Mouse (Mus musculus): ENCODE results near the gene Adcy1. TPM values are rescaled to one million over a fixed set of nuclear protein-coding genes. Genes with fewer than 3 reads are reported as not detected.
A peak's percentile ranks its signal among the peaks of the same experiment; 100 is the strongest.

Adcy1 gene
- polyA plus RNA-seq, 1 experiment from 2014 or later: 11.1 TPM

DNA sequence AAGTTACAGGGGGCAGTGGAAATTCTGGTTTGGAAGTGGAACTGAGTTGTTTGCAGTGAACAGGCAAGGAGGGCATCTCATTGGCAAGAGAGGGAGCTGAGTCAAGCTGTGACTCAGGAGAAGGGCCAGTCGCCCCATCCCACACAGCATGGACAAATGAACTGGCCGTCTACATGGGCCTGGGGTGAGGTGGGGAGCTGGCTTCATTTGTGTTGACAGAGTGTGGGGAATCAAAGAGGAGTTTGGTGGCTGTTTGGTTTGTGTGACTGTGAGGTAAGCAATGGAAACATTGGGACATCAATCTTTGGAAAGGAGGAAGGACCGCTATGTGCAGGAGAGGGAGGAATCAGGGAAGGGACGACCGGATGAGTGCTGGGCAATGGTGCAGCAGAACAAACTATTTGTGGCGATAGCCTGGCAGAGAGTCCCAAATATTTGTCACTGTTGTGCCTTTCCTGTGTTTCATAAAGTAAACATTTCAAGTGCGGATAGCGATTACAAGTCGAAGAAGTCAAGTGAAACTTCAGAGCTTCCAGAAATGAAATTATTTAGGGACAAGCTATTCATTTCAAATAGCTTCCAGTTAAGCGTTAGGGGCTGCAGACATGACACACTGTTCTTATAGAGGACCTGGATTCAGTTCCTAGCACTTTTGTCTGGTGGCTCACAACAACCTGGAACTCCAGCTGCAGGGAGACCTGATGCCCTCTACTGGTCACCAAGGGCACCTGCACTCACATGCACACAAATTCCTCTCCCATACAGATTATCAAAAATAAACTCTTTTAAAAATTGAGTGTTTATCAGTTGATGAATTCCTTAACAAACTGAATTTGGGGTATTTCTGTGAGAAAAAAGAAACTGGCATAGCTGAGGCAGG lies 131.4 kb downstream of the Adcy1 start:
- 96% methylated on average over 10 of the region's 10 CpGs for WGBS
- H3K4me1 ChIP-seq (replicated peaks; ENCODE audit: control insufficient read depth, insufficient read depth, low read length): no peaks in the 10 kb centered on the region
- ATAC-seq: no peak
- no peaks in the 10 kb centered on the region for H3K27me3 ChIP-seq (replicated peaks; ENCODE audit: control insufficient read depth, insufficient read depth, low read length)
- H3K27ac ChIP-seq (ENCODE audit: low read length): no peak overlapping the region
- H3K4me2 ChIP-seq (ENCODE audit: low read length): no peak overlapping the region
- H3K36me3 ChIP-seq (ENCODE audit: control insufficient read depth, insufficient read depth): no peaks in the 10 kb centered on the region
- H3K9me3 ChIP-seq (ENCODE audit: control insufficient read depth, low read length): no peaks in the 10 kb centered on the region
- no peak overlapping the region for H3K9ac ChIP-seq (replicated peaks; ENCODE audit: low read depth, low read length)
- H3K4me3 ChIP-seq (replicated peaks; ENCODE audit: low read length): no peak overlapping the region

DNA sequence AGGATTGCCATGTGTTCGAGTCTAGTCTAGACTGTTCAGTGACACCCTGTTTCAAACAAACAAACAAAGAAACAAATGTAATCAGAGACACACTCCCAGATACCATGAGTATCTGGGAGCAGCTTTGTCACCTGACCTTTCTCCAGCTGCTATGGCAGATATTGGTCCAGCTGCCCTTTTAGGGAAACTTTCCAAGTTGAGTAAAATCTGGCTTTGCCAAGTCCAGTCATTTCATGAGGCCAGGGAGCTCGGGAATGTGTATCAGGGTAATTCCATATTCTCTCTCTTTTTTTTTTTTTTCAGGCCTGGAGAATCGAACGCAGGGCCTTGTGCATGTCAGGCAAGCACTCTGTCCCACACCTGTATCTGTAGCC lies 132.0 kb downstream of the Adcy1 start:
- WGBS: 84% methylated on average over 4 of the region's 4 CpGs
- Histone ChIP-seq H3K27me3 (replicated peaks; ENCODE audit: control insufficient read depth, insufficient read depth, low read length) (no peaks in the 10 kb centered on the region), H3K9me3 (ENCODE audit: control insufficient read depth, low read length) (no peaks in the 10 kb centered on the region), H3K4me2 (ENCODE audit: low read length) (no peak overlapping the region), H3K4me1 (replicated peaks; ENCODE audit: control insufficient read depth, insufficient read depth, low read length) (no peaks in the 10 kb centered on the region), H3K9ac (replicated peaks; ENCODE audit: low read depth, low read length) (no peak overlapping the region), H3K27ac (ENCODE audit: low read length) (no peak overlapping the region), H3K4me3 (replicated peaks; ENCODE audit: low read length) (no peak overlapping the region), H3K36me3 (ENCODE audit: control insufficient read depth, insufficient read depth) (no peaks in the 10 kb centered on the region)
- ATAC-seq: no peak

DNA sequence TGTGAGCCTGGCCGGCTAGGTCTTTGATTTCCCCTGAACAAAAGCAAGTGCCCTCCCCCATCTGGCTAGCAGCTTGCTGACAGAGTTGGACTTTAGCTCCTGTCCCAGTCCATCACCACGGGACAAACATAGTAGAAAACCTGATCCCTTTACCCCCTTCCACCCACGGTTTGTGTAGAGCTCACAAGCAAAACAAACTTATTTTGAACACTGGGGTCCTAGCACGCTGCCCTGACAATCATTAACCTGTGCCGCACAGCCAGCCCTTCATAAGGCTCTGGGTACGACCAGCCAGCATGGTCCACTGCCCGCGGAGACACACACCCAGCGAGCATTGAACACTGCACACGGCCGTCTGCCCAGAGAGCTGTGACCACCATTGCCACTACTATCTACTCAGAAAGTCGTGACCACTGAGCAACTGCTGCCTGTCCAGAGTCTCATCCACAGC lies 134.2 kb downstream of the Adcy1 start, which contains the start of gene Igfbp1:
TSS of gene Igfbp1 (plus strand) at position 292 of the 451 bp plus-strand sequence.
- 24% methylated on average over 12 of the region's 12 CpGs for WGBS
- Histone ChIP-seq H3K4me1 (replicated peaks; ENCODE audit: control insufficient read depth, insufficient read depth, low read length) (no peaks in the 10 kb centered on the region), H3K4me3 (replicated peaks; ENCODE audit: low read length) (no peak within 1 kb of the TSS), H3K4me2 (ENCODE audit: low read length) (no peak within 1 kb of the TSS), H3K27me3 (replicated peaks; ENCODE audit: control insufficient read depth, insufficient read depth, low read length) (no peaks in the 10 kb centered on the region), H3K36me3 (ENCODE audit: control insufficient read depth, insufficient read depth) (no peaks in the 10 kb centered on the region), H3K27ac (ENCODE audit: low read length) (no peak within 1 kb of the TSS), H3K9ac (replicated peaks; ENCODE audit: low read depth, low read length) (no peak within 1 kb of the TSS), H3K9me3 (ENCODE audit: control insufficient read depth, low read length) (no peaks in the 10 kb centered on the region)
- no peak for ATAC-seq

DNA sequence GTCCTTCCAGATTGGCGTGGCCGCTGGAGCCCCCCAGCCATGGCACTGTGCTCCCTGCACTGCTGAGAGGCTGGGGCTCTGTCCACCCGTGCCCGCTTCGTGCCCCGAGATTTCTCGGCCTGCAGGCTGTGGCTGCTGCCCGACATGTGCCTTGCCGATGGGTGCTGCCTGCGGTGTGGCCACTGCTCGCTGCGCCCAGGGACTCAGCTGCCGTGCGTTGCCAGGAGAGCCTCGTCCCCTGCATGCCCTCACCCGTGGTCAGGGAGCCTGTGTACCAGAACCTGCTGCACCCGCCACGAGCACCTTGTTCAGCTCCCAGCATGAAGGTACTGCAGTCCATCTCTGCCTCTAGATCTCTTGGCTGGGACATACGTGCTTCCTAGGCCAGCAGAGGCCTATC lies 134.7 kb downstream of the Adcy1 start:
- H3K9me3 ChIP-seq (ENCODE audit: control insufficient read depth, low read length): no peaks in the 10 kb centered on the region
- ATAC-seq: no peak

DNA sequence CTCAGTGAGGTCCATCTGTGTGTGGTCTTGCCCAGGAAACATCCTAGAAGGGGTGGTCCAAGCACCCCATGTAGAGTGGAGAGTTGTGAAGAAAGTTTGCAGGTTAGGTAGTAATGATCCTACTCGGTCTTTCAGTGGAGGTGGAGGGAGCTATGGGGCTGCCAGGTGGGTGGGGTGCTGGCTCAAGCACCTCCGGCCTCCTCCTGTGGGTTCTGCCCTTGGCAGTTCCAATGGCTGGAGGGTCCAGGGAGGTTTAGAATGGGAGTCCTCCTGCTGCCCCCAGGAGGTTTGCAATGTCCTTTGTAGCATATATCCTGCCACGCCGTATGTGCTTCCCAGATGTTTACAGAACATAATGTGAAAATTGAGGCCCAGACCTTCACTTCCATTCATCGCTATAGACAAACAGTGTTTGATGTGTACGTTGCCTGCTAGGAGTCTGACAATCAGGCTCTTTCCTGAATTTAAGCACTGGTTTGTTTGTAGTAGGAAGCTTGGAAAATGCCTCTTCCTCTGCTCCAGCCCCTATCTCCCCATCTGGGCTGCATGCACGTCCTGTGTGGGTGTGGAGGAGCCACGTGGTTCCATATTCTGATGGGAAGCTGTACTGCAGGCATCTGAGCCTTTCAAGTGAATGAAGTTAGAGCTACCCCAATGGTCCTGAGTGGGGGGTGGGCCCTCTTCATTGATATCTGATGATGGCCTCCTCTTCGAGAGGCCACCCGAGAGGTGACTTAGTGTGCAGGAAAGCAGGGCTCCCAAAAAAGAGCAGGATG lies 135.4 kb downstream of the Adcy1 start:
- WGBS: 86% methylated on average over 10 of the region's 10 CpGs
- H3K4me3 ChIP-seq (replicated peaks; ENCODE audit: low read length): no peak overlapping the region
- no peak overlapping the region for H3K4me2 ChIP-seq (ENCODE audit: low read length)
- H3K27ac ChIP-seq (ENCODE audit: low read length): no peak overlapping the region
- no peaks in the 10 kb centered on the region for H3K9me3 ChIP-seq (ENCODE audit: control insufficient read depth, low read length)
- no peaks in the 10 kb centered on the region for H3K4me1 ChIP-seq (replicated peaks; ENCODE audit: control insufficient read depth, insufficient read depth, low read length)
- H3K36me3 ChIP-seq (ENCODE audit: control insufficient read depth, insufficient read depth): no peaks in the 10 kb centered on the region
- no peak for ATAC-seq
- H3K9ac ChIP-seq (replicated peaks; ENCODE audit: low read depth, low read length): no peak overlapping the region
- H3K27me3 ChIP-seq (replicated peaks; ENCODE audit: control insufficient read depth, insufficient read depth, low read length): no peaks in the 10 kb centered on the region

More for the DNA sequence above, 134.7 kb downstream of the Adcy1 start:
- no peak overlapping the region for H3K27ac ChIP-seq (ENCODE audit: low read length)
- H3K4me2 ChIP-seq (ENCODE audit: low read length): no peak overlapping the region
- no peaks in the 10 kb centered on the region for H3K36me3 ChIP-seq (ENCODE audit: control insufficient read depth, insufficient read depth)
- no peaks in the 10 kb centered on the region for H3K4me1 ChIP-seq (replicated peaks; ENCODE audit: control insufficient read depth, insufficient read depth, low read length)
- 90% methylated on average over 19 of the region's 19 CpGs for WGBS
- no peak overlapping the region for H3K4me3 ChIP-seq (replicated peaks; ENCODE audit: low read length)
- no peaks in the 10 kb centered on the region for H3K27me3 ChIP-seq (replicated peaks; ENCODE audit: control insufficient read depth, insufficient read depth, low read length)
- no peak overlapping the region for H3K9ac ChIP-seq (replicated peaks; ENCODE audit: low read depth, low read length)

DNA sequence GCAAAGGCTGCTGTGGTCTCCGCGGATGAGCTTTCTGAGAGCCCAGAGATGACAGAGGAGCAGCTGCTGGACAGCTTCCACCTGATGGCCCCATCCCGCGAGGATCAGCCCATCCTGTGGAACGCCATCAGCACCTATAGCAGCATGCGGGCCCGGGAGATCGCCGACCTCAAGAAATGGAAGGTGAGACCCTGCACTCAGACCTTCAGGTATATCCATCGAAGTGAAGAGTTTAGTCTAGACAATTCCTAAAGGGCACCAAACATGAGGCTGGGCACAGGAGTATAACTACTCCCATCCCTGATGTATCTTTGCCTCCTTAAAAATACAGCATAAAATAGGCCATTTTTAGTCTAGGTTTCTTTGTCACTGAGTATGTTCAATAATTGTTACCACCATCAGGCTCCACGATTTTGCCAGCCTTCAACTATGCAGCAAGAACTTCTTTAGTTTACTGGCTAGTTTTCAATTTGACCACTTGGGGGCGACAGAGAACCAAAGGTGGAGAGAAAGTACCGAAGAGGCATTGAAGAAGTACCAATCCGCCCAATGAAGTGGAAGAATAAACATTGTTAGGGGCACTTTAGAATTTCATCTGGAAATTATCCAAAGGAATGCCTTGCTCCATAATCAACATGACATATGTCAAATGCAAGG lies 136.6 kb downstream of the Adcy1 start:
- Histone ChIP-seq H3K4me2 (ENCODE audit: low read length) (no peak overlapping the region), H3K9ac (replicated peaks; ENCODE audit: low read depth, low read length) (no peak overlapping the region), H3K4me3 (replicated peaks; ENCODE audit: low read length) (no peak overlapping the region), H3K27me3 (replicated peaks; ENCODE audit: control insufficient read depth, insufficient read depth, low read length) (no peaks in the 10 kb centered on the region), H3K36me3 (ENCODE audit: control insufficient read depth, insufficient read depth) (no peaks in the 10 kb centered on the region), H3K4me1 (replicated peaks; ENCODE audit: control insufficient read depth, insufficient read depth, low read length) (no peaks in the 10 kb centered on the region), H3K27ac (ENCODE audit: low read length) (no peak overlapping the region), H3K9me3 (ENCODE audit: control insufficient read depth, low read length) (no peaks in the 10 kb centered on the region)
- ATAC-seq: 0 out of 2 replicates have a peak, but pooled peaks have one; percentile 18
- 54% methylated on average over 14 of the region's 14 CpGs for WGBS

DNA sequence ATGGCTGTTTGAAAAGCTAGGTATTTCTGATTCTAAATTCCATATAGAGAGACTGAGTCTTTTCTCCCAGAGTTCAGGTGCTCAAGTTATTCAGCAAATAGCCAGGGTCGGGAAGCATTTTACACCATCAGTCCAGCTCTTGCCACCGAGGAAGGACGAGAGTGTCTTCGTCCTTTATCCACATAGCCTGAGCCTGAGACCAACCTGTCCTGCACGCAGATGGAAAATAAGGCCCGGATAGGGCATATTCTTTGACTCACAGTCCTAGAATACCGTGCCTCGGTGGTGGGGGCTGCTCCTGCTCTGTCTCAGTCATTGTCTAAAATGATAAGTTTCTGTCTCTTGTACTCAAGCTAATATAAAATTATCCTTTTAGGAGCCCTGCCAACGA lies 137.1 kb downstream of the Adcy1 start:
- no peaks in the 10 kb centered on the region for H3K4me1 ChIP-seq (replicated peaks; ENCODE audit: control insufficient read depth, insufficient read depth, low read length)
- no peak overlapping the region for H3K4me3 ChIP-seq (replicated peaks; ENCODE audit: low read length)
- no peak overlapping the region for H3K27ac ChIP-seq (ENCODE audit: low read length)
- H3K27me3 ChIP-seq (replicated peaks; ENCODE audit: control insufficient read depth, insufficient read depth, low read length): no peaks in the 10 kb centered on the region
- no peak overlapping the region for H3K4me2 ChIP-seq (ENCODE audit: low read length)
- no peak overlapping the region for H3K9ac ChIP-seq (replicated peaks; ENCODE audit: low read depth, low read length)
- WGBS: 85% methylated on average over 9 of the region's 9 CpGs
- ATAC-seq: no peak
- H3K36me3 ChIP-seq (ENCODE audit: control insufficient read depth, insufficient read depth): no peaks in the 10 kb centered on the region
- no peaks in the 10 kb centered on the region for H3K9me3 ChIP-seq (ENCODE audit: control insufficient read depth, low read length)

DNA sequence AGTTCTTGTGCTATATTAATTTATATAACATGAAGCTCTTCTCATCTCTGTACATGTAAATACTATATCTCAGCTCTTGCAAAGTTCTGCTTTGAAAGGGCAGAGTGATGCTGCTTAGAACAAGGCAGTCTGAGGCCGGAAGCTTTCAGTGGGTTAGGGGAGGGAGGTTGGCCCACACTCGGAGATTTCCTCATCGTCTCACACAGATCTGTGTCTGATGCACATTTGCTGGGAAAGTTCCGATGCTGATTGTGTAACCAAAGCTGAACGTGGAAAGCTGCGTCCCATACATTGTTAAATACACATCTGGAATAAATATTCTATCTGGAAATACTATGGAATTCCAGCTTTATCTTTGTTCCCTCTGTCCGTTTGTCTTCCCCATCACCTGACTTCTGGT lies 138.9 kb downstream of the Adcy1 start:
- 83% methylated on average over 7 of the region's 7 CpGs for WGBS
- no peaks in the 10 kb centered on the region for H3K9me3 ChIP-seq (ENCODE audit: control insufficient read depth, low read length)
- ATAC-seq: no peak
- no peaks in the 10 kb centered on the region for H3K27me3 ChIP-seq (replicated peaks; ENCODE audit: control insufficient read depth, insufficient read depth, low read length)
- H3K4me3 ChIP-seq (replicated peaks; ENCODE audit: low read length): no peak overlapping the region
- no peak overlapping the region for H3K9ac ChIP-seq (replicated peaks; ENCODE audit: low read depth, low read length)
- H3K36me3 ChIP-seq (ENCODE audit: control insufficient read depth, insufficient read depth): no peaks in the 10 kb centered on the region
- no peak overlapping the region for H3K4me2 ChIP-seq (ENCODE audit: low read length)
- no peak overlapping the region for H3K27ac ChIP-seq (ENCODE audit: low read length)
- H3K4me1 ChIP-seq (replicated peaks; ENCODE audit: control insufficient read depth, insufficient read depth, low read length): no peaks in the 10 kb centered on the region

DNA sequence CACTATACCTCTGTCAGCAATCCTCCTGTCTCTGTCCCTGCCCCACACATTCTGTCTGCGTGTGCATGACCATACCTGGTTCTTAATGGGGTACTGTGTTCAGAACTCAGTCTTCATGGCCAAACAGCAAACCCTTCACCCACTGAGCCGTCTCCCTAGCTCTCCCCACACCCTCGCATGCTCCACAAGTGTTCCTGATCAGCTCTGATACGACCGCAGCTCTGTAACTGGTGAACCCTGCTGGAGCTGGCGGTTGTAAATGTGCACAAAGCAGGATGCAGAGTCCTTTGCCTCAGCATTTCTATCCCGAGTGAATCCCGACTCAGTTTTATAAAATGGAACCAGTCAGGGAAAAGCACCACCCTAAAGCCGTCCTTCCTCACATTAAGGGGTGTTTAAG lies 140.6 kb downstream of the Adcy1 start:
- H3K27ac ChIP-seq (ENCODE audit: low read length): no peak overlapping the region
- ATAC-seq: no peak
- no peaks in the 10 kb centered on the region for H3K36me3 ChIP-seq (ENCODE audit: control insufficient read depth, insufficient read depth)
- H3K9me3 ChIP-seq (ENCODE audit: control insufficient read depth, low read length): no peaks in the 10 kb centered on the region
- 87% methylated on average over 9 of the region's 9 CpGs for WGBS
- no peak overlapping the region for H3K4me3 ChIP-seq (replicated peaks; ENCODE audit: low read length)
- H3K9ac ChIP-seq (replicated peaks; ENCODE audit: low read depth, low read length): no peak overlapping the region
- no peaks in the 10 kb centered on the region for H3K27me3 ChIP-seq (replicated peaks; ENCODE audit: control insufficient read depth, insufficient read depth, low read length)
- H3K4me1 ChIP-seq (replicated peaks; ENCODE audit: control insufficient read depth, insufficient read depth, low read length): no peaks in the 10 kb centered on the region
- H3K4me2 ChIP-seq (ENCODE audit: low read length): no peak overlapping the region

Data from forebrain, embryonic 16.5 days (tissue).